ENCODE assay signal across 8 mouse cellular contexts in the genomic region with DNA sequence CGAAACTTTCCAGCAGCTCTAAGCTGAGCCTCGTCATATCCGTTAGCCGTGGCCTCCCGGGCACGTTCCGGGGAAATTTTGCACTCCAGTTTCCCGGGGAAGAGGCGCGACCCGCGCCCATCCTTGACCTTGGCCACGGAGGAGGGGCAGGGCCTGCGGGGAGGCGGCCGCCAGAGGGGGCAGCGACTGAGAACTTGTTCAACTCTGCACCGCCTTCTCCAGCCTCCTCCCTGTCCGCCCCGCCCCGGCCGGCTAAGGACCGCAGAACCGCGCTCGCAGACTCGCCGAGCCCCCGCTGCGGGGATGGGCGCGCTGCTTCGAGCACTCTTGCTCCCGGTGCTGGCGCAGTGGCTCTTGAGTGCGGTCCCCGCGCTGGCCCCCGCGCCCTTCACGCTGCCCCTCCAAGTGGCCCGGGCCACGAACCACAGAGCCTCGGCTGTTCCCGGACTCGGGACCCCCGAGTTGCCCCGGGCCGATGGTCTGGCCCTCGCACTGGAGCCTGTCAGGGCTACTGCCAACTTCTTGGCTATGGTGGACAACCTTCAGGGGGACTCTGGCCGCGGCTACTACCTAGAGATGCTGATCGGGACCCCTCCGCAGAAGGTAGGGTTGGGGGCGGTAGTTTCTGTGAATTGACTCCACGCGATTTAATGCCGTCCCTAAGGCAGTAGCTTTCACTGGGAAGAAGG. TPM values are rescaled to one million over a fixed set of nuclear protein-coding genes. Genes with fewer than 3 reads are reported as not detected.
DNase-seq lines count a peak whose midpoint lies in the region; ATAC-seq lines count a peak whose summit lies in the region.

A gene (plus strand): TSS at position 244 of the 689 bp plus-strand sequence.

- intact Hi-C loops in left cerebral cortex, postnatal 14 days (cut with DNase I): loop anchor here (10.0 kb wide), 1 partner anchor 58 kb away; no protein-coding TSS in a partner anchor

- under 1% methylated on average over 57 of the region's 58 CpGs for WGBS in hindbrain, embryonic 14.5 days

- H3K27ac ChIP-seq in hindbrain, embryonic 14.5 days: no peak within 1 kb of the TSS

- peak within 1 kb of the TSS; percentile 100 for H3K4me2 ChIP-seq in hindbrain, embryonic 14.5 days (replicated peaks)

- peak within 1 kb of the TSS; percentile 55 for H3K9ac ChIP-seq in hindbrain, embryonic 14.5 days

- ATAC-seq in common myeloid progenitor, adult 5-6 weeks (replicated peaks; ENCODE audit: low read depth, poor library complexity, severe bottlenecking): peak; percentile 98
- peak; percentile 70 for ATAC-seq in hindbrain, embryonic 14.5 days (ENCODE audit: low FRiP score)
- peak; percentile 52; the same call in 1 of the 2 replicates for ATAC-seq in megakaryocyte, adult 5-6 weeks (ENCODE audit: poor library complexity, severe bottlenecking)

- DNase-seq in ZHBTc4 (ENCODE audit: low read depth, low spot score): peak; percentile 85
- DNase-seq in gastrocnemius, adult 8-10 months (ENCODE audit: low spot score in 2 of 2): peak; percentile 39 to 51
- DNase-seq in hindbrain, embryonic 14.5 days (ENCODE audit: low spot score): no peak
- peak; percentile 17 to 44 for DNase-seq in left cerebral cortex, postnatal 14 days (ENCODE audit: low spot score in 2 of 2)
- DNase-seq in right cerebral cortex, postnatal 14 days: peak; percentile 46
- DNase-seq in c-Kit-positive CD71-positive TER-119-positive erythroid progenitor cells, embryonic 14.5 days (ENCODE audit: low spot score): no peak

- H3K4me3 ChIP-seq in hindbrain, embryonic 14.5 days (replicated peaks; ENCODE audit: low read length): peak within 1 kb of the TSS; percentile 49

- peaks cover 50% of the 10 kb centered on the region for H3K27me3 ChIP-seq in hindbrain, embryonic 14.5 days (ENCODE audit: control insufficient read depth, insufficient read depth, low read length)

- H3K36me3 ChIP-seq in hindbrain, embryonic 14.5 days (replicated peaks; ENCODE audit: control insufficient read depth, insufficient read depth): no peaks in the 10 kb centered on the region

- H3K9me3 ChIP-seq in hindbrain, embryonic 14.5 days (ENCODE audit: control insufficient read depth, low read length): no peaks in the 10 kb centered on the region

- peaks cover 17% of the 10 kb centered on the region for H3K4me1 ChIP-seq in hindbrain, embryonic 14.5 days (replicated peaks; ENCODE audit: control insufficient read depth, insufficient read depth, low read length)

RNA-seq across cellular contexts. Expression of the gene that starts here (rescaled TPM):
- total RNA-seq in common myeloid progenitor, adult 5-6 weeks (2017): not detected in 2 replicates
- 1 to 10 TPM in 3 of 4 experiments, under 1 TPM in 1; 0.97 to 4.4 (median 1.6) TPM for total RNA-seq in gastrocnemius, adult 8-10 months (2022)
- polyA plus RNA-seq in hindbrain, embryonic 14.5 days (2014; fragmentation: Nextera tagmentation; extraction: Ambion mirVana): 6.4 and 8.7 TPM in 2 replicates
- 10 to 100 TPM in 1 of 2 experiments, 1 to 10 TPM in 1; 8.3 to 10.6 TPM for total RNA-seq in left cerebral cortex, postnatal 14 days (2021)
- total RNA-seq in megakaryocyte, adult 5-6 weeks (2015): not detected in 2 replicates
- total RNA-seq in megakaryocyte, adult 5-6 weeks (2017): not detected in 2 replicates

Comparison
In these comparisons a context has a peak if more than half of its experiments do, and no peak if none do; other contexts are left out.
1. Peak in ATAC-seq in common myeloid progenitor, adult 5-6 weeks; RNA of the gene not detected or under 1 TPM.
2. Peak in ATAC-seq in megakaryocyte, adult 5-6 weeks; RNA of the gene not detected or under 1 TPM.
3. DNase-seq: peak in ZHBTc4 (single experiment), gastrocnemius, adult 8-10 months (2 of 2), left cerebral cortex, postnatal 14 days (2 of 2) and right cerebral cortex, postnatal 14 days (single experiment); none in hindbrain, embryonic 14.5 days (single experiment) and c-Kit-positive CD71-positive TER-119-positive erythroid progenitor cells, embryonic 14.5 days (single experiment).
4. Peak in every context shown above with its lines, with median percentiles within 50 percentile points of each other: ATAC-seq.